ENCODE assay signal across 17 mouse cellular contexts in genomic region chr5:25812922-25813321, GRCm38 (mm10).
"Had no signal": no experiment of that assay in that cellular context is flagged by ENCODE, and none has a peak within 500 bp of the region (broad histone marks: within the 10 kb centered on the region; RNA-seq: fewer than 3 reads in every experiment).

No protein-coding gene starts in this region.

- H3K9me3 ChIP-seq: kidney, embryonic 15.5 days; liver, embryonic 13.5 days had no signal

- H3K4me3 ChIP-seq: kidney, embryonic 15.5 days; left cerebral cortex, adult 2 months; liver, embryonic 13.5 days had no signal

- DNase-seq: kidney, adult 8-10 months; kidney, postnatal 10 days; kidney, postnatal 36 days; layer of hippocampus, postnatal 36 days; liver, embryonic 13.5 days; lung, adult 2 months; lung, postnatal 14 days; lung, postnatal 4 days; midbrain, embryonic 14.5 days; right cerebral cortex, adult 18-20 months; right cerebral cortex, postnatal 14 days; right cerebral cortex, postnatal 4 days; spleen, adult 18-20 months; thymus, postnatal 25 days had no signal

- H3K36me3 ChIP-seq: kidney, embryonic 15.5 days; liver, embryonic 13.5 days had no signal

- H3K4me1 ChIP-seq: kidney, embryonic 15.5 days; liver, embryonic 13.5 days had no signal

- H3K27me3 ChIP-seq: kidney, embryonic 15.5 days; liver, embryonic 13.5 days had no signal

- H3K27ac ChIP-seq: kidney, embryonic 15.5 days; left cerebral cortex, adult 2 months; liver, embryonic 13.5 days had no signal

- H3K4me2 ChIP-seq: kidney, embryonic 15.5 days; liver, embryonic 13.5 days; midbrain, embryonic 11.5 days had no signal

- H3K9ac ChIP-seq: kidney, embryonic 15.5 days; liver, embryonic 13.5 days had no signal
